Mouse (Mus musculus) embryonic facial prominence, embryonic 13.5 days (tissue): Measurements from ENCODE around the gene Galnt9. TPM values are rescaled to one million over a fixed set of nuclear protein-coding genes. Genes with fewer than 3 reads are reported as not detected.

Experiments used
- microRNA-seq: library from miRNA; unstranded; fragments of <30 nt; microRNA quantifications from one replicate; pipeline ENCODE4, GENCODE M21; 2016
- polyA plus RNA-seq: library from polyadenylated mRNA; unstranded; fragments of >200 nt; fragmentation: Nextera tagmentation; extraction: Ambion mirVana; gene quantifications from 2 replicates; pipeline ENCODE4 v1.2.1, GENCODE M21; 2015

Gene Galnt9
- polyA plus RNA-seq, 1 experiment from 2014 or later: 1.0 TPM

Small RNA genes within 50 kb of the gene (microRNA-seq; reads per million reads assigned to microRNA genes)
- 1.1 reads per million for gene Mir7026

Other genes with a start within 250 kb of the Galnt9 start
- gene P2rx2, start 201.1 kb upstream of the Galnt9 start, polyA plus RNA-seq: 2.6 and 3.1 TPM in 2 replicates
- not detected in 2 replicates for gene Lrcol1, start 199.6 kb upstream of the Galnt9 start, polyA plus RNA-seq
- gene Fbrsl1, start 95.9 kb upstream of the Galnt9 start, polyA plus RNA-seq: 14.8 and 15.5 TPM in 2 replicates
- gene Noc4l, start 109.1 kb downstream of the Galnt9 start, polyA plus RNA-seq: 44.9 and 58.3 TPM in 2 replicates
- gene Ddx51, start 109.1 kb downstream of the Galnt9 start, polyA plus RNA-seq: 27.1 and 32.0 TPM in 2 replicates
- gene Ep400, start 226.4 kb downstream of the Galnt9 start, polyA plus RNA-seq: 41.4 and 49.8 TPM in 2 replicates
- 32.4 and 34.4 TPM in 2 replicates for gene Pus1, start 236.3 kb downstream of the Galnt9 start, polyA plus RNA-seq